Mouse (Mus musculus) liver, postnatal 0 days (tissue): ENCODE measurements around the gene Serpinf2.

Experiments used
- CTCF ChIP-seq: sonication (generic); IDR thresholded peaks from 2 replicates; pipeline ENCODE4 v1.5.1; 2016; ENCODE audit warnings: antibody characterized with exemption, low read depth
- EP300 ChIP-seq: IDR thresholded peaks from 2 replicates; pipeline ENCODE4 v1.6.1; 2016; ENCODE audit warnings: antibody characterized with exemption, low read depth, mild to moderate bottlenecking

DNA sequence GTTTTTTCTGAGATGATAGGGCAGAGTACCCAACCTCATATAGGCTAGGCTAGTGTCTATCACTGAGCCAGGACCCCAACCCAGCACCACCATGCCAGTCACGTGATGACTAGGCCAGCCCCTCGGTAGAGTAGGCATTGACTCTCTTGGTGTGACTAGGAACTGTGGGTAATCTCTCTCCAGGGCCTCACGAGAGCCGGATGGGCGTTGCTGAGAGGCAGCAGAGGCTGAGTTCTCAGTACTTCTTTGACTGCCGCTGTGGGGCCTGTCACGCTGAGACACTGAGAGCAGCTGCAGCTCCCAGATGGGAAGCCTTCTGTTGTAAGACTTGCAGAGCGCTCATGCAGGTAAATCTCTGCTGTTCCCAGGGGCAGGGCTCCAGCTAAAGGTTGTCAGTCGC is 39.3 kb downstream of the Serpinf2 start:
- TF ChIP-seq CTCF (no peak), EP300 (no peak)
